Mouse (Mus musculus) liver, embryonic 14 days (tissue): Measurements from ENCODE around the gene Frat1. TPM values are rescaled to one million over a fixed set of nuclear protein-coding genes. Genes with fewer than 3 reads are reported as not detected.

ENCODE experiments used
- polyA plus RNA-seq: library from polyadenylated mRNA; depleted of rRNA; stranded (reverse); fragments of >200 nt; gene quantifications from 2 replicates; pipeline ENCODE4 v1.2.3, GENCODE M21; 2012; rRNA removed

Frat1 gene
- 2.9 TPM in 2 replicates for polyA plus RNA-seq

GRCm38 (mm10) chr19:41829381-41830105 lies at the start of gene Frat1:
Frat1 (plus strand) TSS chr19:41829970.

GRCm38 (mm10) chr19:41801742-41802369 lies 27.9 kb upstream of the Frat1 start, which contains the start of gene Arhgap19:
Arhgap19 (minus strand) TSS chr19:41802047.

DNA sequence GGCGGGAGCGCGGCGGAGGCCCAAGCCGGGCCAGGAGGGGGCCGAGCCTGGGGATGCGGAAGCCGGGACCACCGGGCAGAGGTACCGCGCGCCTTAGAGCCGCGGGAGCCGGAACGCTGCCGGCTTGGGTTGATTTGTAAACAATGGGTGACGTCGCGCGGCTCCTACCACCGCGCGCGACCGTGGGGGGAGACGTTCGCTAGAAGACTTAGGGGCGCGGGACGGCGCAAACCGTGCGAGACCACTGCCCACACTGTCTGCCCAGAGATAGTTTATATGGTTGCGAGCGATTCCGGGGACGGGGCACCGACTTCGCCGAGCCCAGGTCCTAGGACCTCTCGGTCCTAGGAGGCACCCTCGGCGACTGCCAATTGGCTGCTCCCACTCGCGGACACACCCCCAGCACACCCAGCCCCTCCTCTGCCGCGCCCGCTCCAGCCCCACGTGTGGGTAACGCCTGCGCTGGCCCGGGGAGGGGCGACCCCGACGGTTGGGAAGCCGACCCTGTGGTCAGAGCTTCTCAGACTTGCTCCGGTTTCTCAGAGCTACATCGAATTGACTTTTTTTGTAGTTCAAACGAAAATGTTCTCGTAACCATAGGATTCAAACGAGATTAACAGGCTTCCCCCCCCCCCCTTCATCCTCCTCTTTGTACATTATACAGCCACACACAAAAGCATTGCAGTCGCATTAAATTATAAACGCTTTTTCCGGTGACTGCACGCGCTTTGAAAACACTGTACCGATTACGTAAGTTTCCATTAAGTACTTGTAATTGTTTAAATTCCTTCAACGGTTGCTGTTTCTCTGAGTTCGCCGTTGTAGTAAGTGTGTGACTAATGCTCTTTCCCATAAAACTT lies 18.5 kb downstream of the Frat1 start, which contains the start of gene Frat2:
Frat2 (minus strand) TSS at position 141 of the 860 bp plus-strand sequence.

Other genes starting within 250 kb of the Frat1 start
- gene Gm340, start 247.6 kb upstream of the Frat1 start, polyA plus RNA-seq: 1.2 and 1.3 TPM in 2 replicates
- 0.11 and 0.13 TPM in 2 replicates for gene Slit1, start 86.3 kb upstream of the Frat1 start, polyA plus RNA-seq
- gene Arhgap19, start 27.9 kb upstream of the Frat1 start, polyA plus RNA-seq: 22.3 and 26.2 TPM in 2 replicates
- 5.5 and 5.9 TPM in 2 replicates for gene Frat2, start 18.2 kb downstream of the Frat1 start, polyA plus RNA-seq
- 6.2 and 6.3 TPM in 2 replicates for gene Rrp12, start 66.2 kb downstream of the Frat1 start, polyA plus RNA-seq
- gene Pgam1, start 82.0 kb downstream of the Frat1 start, polyA plus RNA-seq: 110 and 129 TPM in 2 replicates
- gene Exosc1, start 103.5 kb downstream of the Frat1 start, polyA plus RNA-seq: 19.7 and 22.6 TPM in 2 replicates
- gene Zdhhc16, start 103.5 kb downstream of the Frat1 start, polyA plus RNA-seq: 21.9 and 26.2 TPM in 2 replicates
- 15.6 and 16.5 TPM in 2 replicates for gene Mms19, start 151.2 kb downstream of the Frat1 start, polyA plus RNA-seq
- gene Ubtd1, start 151.8 kb downstream of the Frat1 start, polyA plus RNA-seq: 4.2 and 4.5 TPM in 2 replicates
- 0.05 and 0.10 TPM in 2 replicates for gene Ankrd2, start 206.0 kb downstream of the Frat1 start, polyA plus RNA-seq
- gene Hoga1, start 215.6 kb downstream of the Frat1 start, polyA plus RNA-seq: 20.8 and 24.0 TPM in 2 replicates
- 0.72 and 0.90 TPM in 2 replicates for gene 4933411K16Rik, start 222.3 kb downstream of the Frat1 start, polyA plus RNA-seq